Mouse (Mus musculus) kidney, adult 9 months (tissue): ENCODE results near the gene Dhps.
"Not testable (repeated sequence)": the region's sequence is repeated elsewhere in the genome, so short reads cannot be mapped to it uniquely, and the experiment has no call there.

Experiments used
- DNase-seq: peaks from one replicate; pipeline ENCODE4 v3.0.0; 2022

The Dhps gene

DNA sequence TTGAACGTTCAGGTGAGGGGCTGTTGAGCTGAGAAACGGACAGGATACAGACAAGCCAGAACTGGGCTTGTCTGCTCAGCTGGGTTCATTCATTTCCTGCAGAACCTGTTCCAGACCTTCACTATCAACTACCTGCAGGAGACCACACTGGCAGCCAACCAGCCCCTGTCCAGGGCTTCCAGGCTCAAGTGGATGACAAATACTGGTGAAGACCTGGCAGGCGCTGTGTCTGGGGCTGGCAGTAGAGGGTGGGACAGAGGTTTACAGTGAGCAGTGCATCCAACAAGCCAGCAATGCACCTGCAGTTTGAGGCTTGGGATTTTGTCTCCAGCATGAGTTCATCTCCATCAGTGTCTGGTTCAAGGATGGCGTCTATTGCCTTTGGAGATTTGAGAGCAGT lies 25.3 kb downstream of the Dhps start:
- no peak for DNase-seq

DNA sequence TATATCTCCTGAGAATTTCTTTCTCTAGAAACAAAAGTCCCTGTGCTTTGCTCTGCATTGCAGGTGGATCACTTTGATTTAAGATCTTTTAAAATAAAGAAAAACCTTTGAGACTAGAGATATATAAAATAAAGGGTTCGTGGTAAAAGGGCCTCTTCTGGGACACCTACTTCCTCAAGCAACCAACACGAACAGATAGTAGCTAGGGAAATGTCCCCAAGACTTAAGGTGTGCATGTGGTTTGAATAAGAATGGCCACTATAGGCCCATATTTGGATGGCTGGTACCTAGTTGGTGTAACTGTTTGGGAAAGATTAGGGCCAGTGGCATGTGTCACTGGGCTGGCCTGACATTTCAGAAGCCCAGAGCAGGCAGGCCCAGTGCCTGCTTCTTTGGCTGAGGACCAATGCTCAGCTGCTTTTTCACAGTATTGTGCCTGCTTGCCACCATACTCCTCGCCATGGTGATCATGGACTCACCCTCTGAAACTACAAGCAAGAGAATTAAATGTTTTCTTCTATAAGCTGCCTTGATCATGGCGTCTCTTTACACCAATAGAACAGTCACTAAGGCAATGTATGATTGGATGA lies 28.6 kb downstream of the Dhps start:
- DNase-seq, result no peak

DNA sequence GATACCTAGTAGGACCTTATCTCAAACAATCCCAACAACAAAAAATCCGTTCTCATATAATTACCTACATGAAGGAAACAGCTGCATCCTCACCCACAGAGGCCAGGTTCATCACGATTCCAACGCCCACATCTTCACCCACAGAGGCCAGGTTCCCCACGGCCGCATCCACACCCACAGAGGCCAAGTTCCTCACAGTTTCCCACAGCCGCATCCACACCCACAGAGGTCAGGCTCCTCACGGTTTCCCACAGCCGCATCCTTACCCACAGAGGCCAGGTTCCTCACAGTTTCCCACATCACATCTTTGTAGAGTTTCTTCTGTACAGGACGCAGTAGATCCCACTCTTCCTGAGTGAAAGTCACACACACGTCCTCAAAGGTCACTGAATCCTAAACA lies 41.7 kb downstream of the Dhps start:
- no peak for DNase-seq

DNA sequence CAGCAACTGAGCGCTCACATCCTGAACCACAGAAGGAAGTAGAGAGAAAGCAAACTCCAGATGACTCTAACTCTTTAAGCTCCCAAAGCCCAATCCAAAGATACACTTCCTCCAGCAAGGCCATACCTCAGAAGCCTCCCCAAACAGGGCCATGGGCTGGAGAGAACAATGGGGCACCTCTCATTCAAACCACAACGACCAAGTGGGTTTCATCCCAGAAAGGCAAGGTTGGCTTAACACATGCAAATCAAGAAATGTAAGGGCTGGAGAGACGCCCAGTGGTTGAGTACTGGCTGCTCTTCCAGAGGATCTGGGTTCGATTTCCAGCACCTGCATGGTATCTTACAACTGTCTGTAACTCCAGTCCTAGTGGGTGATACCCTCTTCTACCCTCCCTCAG lies 43.9 kb downstream of the Dhps start:
- DNase-seq, result no peak

DNA sequence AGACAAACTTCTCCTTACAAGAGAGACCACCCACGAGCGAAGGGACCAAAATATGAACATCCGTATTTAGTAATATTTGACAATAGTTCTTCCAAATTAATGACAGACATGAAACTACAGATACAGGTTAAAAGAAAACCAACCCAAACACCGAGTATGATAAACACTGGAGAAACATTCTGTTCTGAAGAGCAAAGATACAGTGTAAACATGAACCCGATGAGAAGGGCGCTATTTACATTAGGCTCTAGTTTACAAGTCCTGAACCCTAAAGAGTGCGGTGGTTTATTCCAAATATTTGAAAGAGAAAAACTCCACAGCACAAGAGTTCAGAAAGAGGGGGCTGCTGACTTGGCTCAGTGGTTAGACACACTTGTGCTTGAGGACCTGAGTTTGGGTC lies 45.4 kb downstream of the Dhps start:
- DNase-seq, result no peak

DNA sequence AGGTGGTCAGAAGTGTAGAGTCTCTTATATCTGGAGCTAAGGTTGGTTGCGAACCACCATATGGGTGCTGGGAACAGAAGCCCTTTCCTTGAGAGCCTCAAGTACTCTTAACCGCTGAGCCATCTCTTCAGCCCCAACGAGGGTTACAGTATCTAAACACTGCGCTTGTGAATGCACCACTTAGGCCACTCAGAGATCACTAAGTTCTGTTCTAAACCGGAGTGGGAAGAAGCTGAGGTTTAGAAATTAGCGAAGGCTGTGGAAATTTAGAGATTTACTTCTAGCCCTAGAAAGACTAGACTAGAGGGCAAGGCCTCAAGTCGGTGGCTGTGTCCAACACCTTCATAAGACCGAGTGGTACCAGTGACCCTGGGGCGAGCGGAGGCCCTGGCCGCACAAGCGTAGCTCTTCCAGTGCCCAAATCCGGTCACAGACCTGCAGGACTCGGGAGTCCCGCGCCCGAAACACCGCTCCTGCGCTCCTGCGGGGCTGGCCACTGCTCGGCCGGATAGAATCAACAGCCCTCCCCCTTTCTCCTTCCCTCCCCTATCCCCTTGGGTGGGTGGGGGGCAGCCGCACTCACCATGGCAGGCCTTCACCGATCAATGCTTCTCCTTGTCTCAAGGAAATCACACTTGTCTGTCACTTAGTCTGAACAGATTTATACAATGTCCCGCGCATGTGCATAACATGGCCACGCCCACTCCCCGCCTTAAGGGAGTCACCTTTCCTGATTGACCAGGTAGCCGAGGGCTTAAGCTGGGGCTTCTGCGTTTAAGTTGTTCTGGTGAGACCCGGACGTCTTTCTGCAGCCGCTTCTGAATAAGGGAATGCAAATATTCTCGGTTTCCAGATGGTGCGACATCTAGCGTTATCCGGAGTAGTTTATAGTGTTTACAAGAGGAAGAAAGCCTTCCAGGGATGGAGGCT lies 47.8 kb downstream of the Dhps start:
- peak; percentile 97 for DNase-seq

DNA sequence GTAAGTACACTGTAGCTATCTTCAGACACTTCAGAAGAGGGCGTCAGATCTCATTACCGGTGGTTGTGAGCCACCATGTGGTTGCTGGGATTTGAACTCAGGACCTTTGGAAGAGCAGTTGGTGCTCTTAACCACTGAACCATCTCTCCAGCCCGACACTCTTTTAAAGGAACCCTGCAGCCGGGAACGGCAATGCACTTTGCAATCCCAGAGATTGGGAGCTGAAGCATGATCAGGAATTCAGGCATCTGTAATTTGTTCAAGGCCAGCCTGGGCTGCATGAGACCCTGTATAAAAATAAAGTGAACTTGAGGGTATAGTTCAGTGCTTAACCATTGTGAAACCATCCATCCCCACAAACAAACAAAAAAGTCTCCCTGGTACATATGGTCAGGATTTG lies 48.7 kb downstream of the Dhps start:
- not testable (repeated sequence) for DNase-seq

DNA sequence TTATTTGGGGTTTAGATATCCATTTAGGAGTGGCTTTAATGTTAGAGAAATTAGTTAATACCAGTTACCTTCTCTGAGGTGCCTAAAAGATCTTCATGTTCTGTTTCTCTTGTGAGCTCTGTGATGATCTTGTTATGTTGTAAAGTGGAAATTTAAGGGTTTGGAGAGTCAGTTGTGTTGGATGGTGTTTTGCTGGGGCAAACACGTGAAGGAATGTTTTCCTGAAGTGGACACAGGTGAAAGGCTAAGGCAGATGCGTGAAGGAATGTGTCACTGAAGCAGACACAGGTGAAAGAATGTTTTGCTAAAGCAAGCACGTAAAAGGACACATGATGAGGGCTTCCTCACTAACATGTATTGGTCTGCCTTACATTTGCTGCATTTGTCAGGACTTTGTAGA lies 51.4 kb downstream of the Dhps start, which contains the start of gene Zfp791:
Zfp791 (minus strand) TSS at position 101 of the 400 bp plus-strand sequence.
- DNase-seq, result no peak

DNA sequence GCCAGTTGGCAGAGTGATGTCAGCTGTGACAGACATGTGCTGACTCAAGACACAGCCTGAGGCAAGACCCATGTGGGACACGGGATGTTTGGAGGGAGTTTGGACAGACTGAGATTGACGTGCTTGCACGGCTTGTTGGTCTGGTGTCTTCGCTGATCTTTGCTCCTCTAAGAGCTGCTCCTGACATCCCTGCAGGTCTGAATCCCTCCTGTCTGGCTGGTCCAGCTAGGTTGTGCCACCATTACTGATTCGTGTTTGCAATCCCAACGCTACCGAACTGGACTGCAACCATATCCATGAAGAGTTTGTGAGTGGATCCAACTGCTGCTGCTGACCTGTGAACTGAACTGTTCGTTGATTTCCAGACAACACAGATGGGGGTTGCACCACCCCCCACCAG lies 52.1 kb downstream of the Dhps start:
- no peak for DNase-seq
